Mouse (Mus musculus) mouse embryonic stem cell (cell line): ENCODE measurements at regions not wholly inside any gene's neighbourhood (a gene's known extent, or its start where the extent isn't known, plus 50 kb on each side); places are given as distances from the start of the nearest gene placed in this dataset.

Experiments used
- in situ Hi-C, 2 experiments: fragments of 300-500 bp; cut with MboI; formaldehyde crosslinking; loops; 1 replicate in 1 of 2; 3 replicates in 1 of 2; pipeline ENCODE4 v1.14.3; 2019 to 2020; ENCODE audit warnings: low sequenced_read_pairs in 2 of 2, low pct_unique_long_range_greater_than_20kb in 1 of 2, mixed read lengths in 1 of 2; ENCODE audit not compliant: unreplicated experiment in 1 of 2

- in situ Hi-C loops = no loop called here
Measured at GRCm38 (mm10) chr1:193459735-193460134, 89.6 kb upstream of the Camk1g start.

- in situ Hi-C loops = no loop called here
Measured at GRCm38 (mm10) chr1:193457908-193458307, 87.8 kb upstream of the Camk1g start.

GRCm38 (mm10) chr1:193453654-193454053 is 83.6 kb upstream of the Camk1g start:
- in situ Hi-C loops = no loop called here

- in situ Hi-C loops = no loop called here
Measured at GRCm38 (mm10) chr1:193451471-193452135, 81.5 kb upstream of the Camk1g start.

GRCm38 (mm10) chr1:193450814-193451213 is 80.7 kb upstream of the Camk1g start:
- in situ Hi-C loops = no loop called here

- in situ Hi-C loops = no loop called here
Measured at GRCm38 (mm10) chr1:193450201-193450600, 80.1 kb upstream of the Camk1g start.

- in situ Hi-C loops = no loop called here
Measured at GRCm38 (mm10) chr1:193449394-193450103, 79.5 kb upstream of the Camk1g start.

- in situ Hi-C loops = no loop called here
Measured at GRCm38 (mm10) chr1:193448793-193449393, 78.8 kb upstream of the Camk1g start.

GRCm38 (mm10) chr1:193447647-193448046 is 77.5 kb upstream of the Camk1g start:
- in situ Hi-C loops = no loop called here

- in situ Hi-C loops = no loop called here
Measured at GRCm38 (mm10) chr1:193443964-193444676, 74.0 kb upstream of the Camk1g start.

- in situ Hi-C loops = no loop called here
Measured at GRCm38 (mm10) chr1:193440512-193440911, 70.4 kb upstream of the Camk1g start.

GRCm38 (mm10) chr1:193434281-193434680 is 64.2 kb upstream of the Camk1g start:
- in situ Hi-C loops = no loop called here

GRCm38 (mm10) chr1:193433493-193434021 is 63.5 kb upstream of the Camk1g start:
- in situ Hi-C loops = no loop called here

- in situ Hi-C loops = no loop called here
Measured at GRCm38 (mm10) chr1:193430231-193430630, 60.1 kb upstream of the Camk1g start.

GRCm38 (mm10) chr1:193423653-193424075 is 53.6 kb upstream of the Camk1g start:
- in situ Hi-C loops = no loop called here

- in situ Hi-C loops = no loop called here
Measured at GRCm38 (mm10) chr1:193422886-193423285, 52.8 kb upstream of the Camk1g start.

GRCm38 (mm10) chr1:193421820-193422219 is 51.7 kb upstream of the Camk1g start:
- in situ Hi-C loops = no loop called here

GRCm38 (mm10) chr1:193421414-193421813 is 51.3 kb upstream of the Camk1g start:
- in situ Hi-C loops = no loop called here
